Mouse (Mus musculus): ENCODE data around the gene BC052040. TPM values are rescaled to one million over a fixed set of nuclear protein-coding genes. Genes with fewer than 3 reads are reported as not detected.

Gene BC052040
- 3.0 TPM for polyA plus RNA-seq (2014; fragmentation: Illumina TruSeq; extraction: RNeasy Lipid Tissue Mini Kit (QIAGEN cat#74804); ENCODE audit: low read depth, low replicate concordance)

DNA sequence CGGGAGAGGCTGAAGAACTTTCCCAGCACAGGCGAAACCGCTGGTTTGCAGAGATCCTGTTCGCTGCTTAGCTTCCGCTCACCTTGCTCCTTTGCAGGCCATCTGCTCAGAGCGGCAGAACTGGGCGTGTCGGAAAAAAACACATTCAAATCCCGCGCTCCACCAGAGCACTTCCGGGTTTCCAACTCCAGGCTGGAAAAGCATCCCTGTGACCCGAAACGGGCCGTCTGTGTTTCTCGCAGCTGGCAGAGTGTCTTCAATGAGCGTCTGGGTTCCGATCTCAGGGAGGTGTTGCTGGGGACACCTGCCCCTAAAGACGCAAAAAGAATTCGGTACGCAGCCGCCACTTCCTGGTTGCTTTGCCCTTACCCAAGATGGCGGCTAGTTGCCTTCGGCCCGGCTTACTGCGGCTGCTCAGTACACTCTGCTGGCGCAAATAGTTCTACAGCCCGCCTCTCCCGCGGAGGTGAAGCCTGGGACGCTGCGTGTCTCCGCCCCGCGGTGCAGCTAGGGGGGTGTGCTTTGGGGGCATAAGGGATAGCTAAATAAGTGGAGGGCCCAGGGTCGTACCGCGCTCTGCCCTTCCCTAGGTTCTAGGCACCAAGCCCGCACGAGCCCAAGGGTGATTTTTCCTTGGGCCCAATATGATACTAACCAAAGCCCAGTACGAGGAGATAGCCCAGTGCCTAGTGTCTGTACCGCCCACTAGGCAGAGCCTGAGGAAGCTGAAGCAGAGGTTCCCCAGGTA, at the start of gene BC052040:
Gene BC052040 (plus strand): TSS at position 476 of the 748 bp plus-strand sequence.

Measured in heart, adult 10 weeks (tissue).